Mouse (Mus musculus): ENCODE data around the gene Col23a1.

DNA sequence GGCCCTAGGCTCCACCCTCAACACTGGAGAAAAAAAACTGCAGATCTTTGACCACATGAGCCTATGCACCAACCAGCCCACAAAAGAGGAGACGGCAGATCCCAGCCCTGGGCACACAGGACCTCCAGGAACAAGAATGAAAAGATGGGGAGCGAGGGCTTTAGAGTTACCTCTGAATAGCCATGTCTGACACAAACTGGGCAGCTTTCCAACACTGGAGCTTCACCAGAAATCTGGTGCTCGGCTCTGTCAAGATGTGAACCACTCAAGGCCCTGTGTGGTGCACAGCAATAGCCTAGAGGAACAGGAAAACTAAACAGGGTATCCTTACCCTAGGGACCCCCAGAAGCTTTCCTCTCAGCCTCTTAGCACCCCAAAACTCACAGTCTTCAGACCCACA, 215.2 kb downstream of the Col23a1 start:
- TF ChIP-seq CTCF (IDR thresholded peaks at IDR 0.05; ENCODE audit: borderline replicate concordance, insufficient read depth, low read depth, low read length) (no peak), POLR2A (IDR thresholded peaks at IDR 0.05; ENCODE audit: borderline replicate concordance, insufficient read depth, low read length) (no peak)
